Mouse (Mus musculus): ENCODE results near the gene Abhd5. TPM values are rescaled to one million over a fixed set of nuclear protein-coding genes. Genes with fewer than 3 reads are reported as not detected.

The Abhd5 gene
- polyA plus RNA-seq, 1 experiment from 2014 or later: 23.5 TPM

DNA sequence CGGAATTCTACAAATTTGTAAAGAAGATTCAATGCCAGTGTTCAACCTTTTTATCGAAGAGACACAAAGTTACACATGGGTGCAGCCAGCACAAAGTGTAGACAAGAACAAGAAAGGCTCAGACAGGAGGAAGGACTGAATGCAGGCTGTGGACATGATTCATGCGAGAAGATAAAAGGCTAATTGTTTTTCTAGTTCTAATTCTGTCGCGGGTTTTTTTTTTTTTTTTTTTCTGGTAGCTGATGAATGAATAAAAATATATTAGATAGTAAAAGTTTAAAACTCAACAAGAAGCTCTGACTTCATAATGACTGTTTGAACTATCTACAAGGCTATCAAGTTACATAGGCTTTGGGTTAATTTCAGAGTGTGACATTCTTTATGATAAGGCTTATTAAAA, 11.4 kb upstream of the Abhd5 start:
- no peak for ATAC-seq (replicated peaks; ENCODE audit: extremely low read depth, insufficient read depth, low FRiP score)

GRCm38 (mm10) chr9:122343399-122343798, 8.0 kb upstream of the Abhd5 start:
- no peak overlapping the region for H3K4me3 ChIP-seq (ENCODE audit: low read length)
- WGBS: 74% methylated on average over 7 of the region's 7 CpGs
- H3K27me3 ChIP-seq (ENCODE audit: control insufficient read depth, insufficient read depth, low read length): no peaks in the 10 kb centered on the region
- no peaks in the 10 kb centered on the region for H3K36me3 ChIP-seq (ENCODE audit: control insufficient read depth, insufficient read depth)
- H3K9ac ChIP-seq (ENCODE audit: low read length): no peak overlapping the region
- ATAC-seq (replicated peaks; ENCODE audit: extremely low read depth, insufficient read depth, low FRiP score): no peak
- no peaks in the 10 kb centered on the region for H3K4me1 ChIP-seq (ENCODE audit: control insufficient read depth, insufficient read depth, low read length)
- no peak overlapping the region for H3K27ac ChIP-seq (ENCODE audit: low read length)
- no peaks in the 10 kb centered on the region for H3K9me3 ChIP-seq (replicated peaks; ENCODE audit: control insufficient read depth, low read length)
- no peak overlapping the region for H3K4me2 ChIP-seq (ENCODE audit: low read depth, low read length)

More for the DNA sequence above, 11.4 kb upstream of the Abhd5 start:
- no peak overlapping the region for H3K4me2 ChIP-seq (ENCODE audit: low read depth, low read length)
- no peaks in the 10 kb centered on the region for H3K36me3 ChIP-seq (ENCODE audit: control insufficient read depth, insufficient read depth)
- no peak overlapping the region for H3K9ac ChIP-seq (ENCODE audit: low read length)
- H3K4me3 ChIP-seq (ENCODE audit: low read length): no peak overlapping the region
- H3K27me3 ChIP-seq (ENCODE audit: control insufficient read depth, insufficient read depth, low read length): no peaks in the 10 kb centered on the region
- H3K9me3 ChIP-seq (replicated peaks; ENCODE audit: control insufficient read depth, low read length): no peaks in the 10 kb centered on the region
- H3K4me1 ChIP-seq (ENCODE audit: control insufficient read depth, insufficient read depth, low read length): no peaks in the 10 kb centered on the region
- WGBS: 55% methylated on average over 5 of the region's 5 CpGs
- no peak overlapping the region for H3K27ac ChIP-seq (ENCODE audit: low read length)

DNA sequence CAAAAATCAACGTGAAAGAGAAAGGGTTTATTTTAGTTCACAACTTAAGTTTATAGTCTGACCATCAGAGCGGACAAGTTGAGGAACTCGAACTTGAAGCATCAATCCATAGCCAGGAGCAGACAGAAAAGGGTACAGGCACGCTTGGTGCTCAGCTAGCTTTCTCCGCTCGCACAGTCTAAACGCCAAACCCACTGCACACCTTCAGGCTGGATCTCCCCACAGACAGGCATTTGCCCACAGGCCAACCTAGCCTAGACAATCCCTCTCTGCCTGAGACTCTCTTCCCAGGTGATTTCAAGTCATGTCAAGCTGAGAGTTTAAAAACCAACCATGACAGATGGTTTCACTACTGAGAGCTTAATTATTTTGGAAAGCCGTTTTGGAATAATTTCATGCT, 6.8 kb upstream of the Abhd5 start:
- H3K4me1 ChIP-seq (ENCODE audit: control insufficient read depth, insufficient read depth, low read length): no peaks in the 10 kb centered on the region
- H3K4me3 ChIP-seq (ENCODE audit: low read length): no peak overlapping the region
- no peak for ATAC-seq (replicated peaks; ENCODE audit: extremely low read depth, insufficient read depth, low FRiP score)
- no peaks in the 10 kb centered on the region for H3K9me3 ChIP-seq (replicated peaks; ENCODE audit: control insufficient read depth, low read length)
- H3K9ac ChIP-seq (ENCODE audit: low read length): no peak overlapping the region
- no peaks in the 10 kb centered on the region for H3K27me3 ChIP-seq (ENCODE audit: control insufficient read depth, insufficient read depth, low read length)
- H3K4me2 ChIP-seq (ENCODE audit: low read depth, low read length): no peak overlapping the region
- no peak overlapping the region for H3K27ac ChIP-seq (ENCODE audit: low read length)
- 84% methylated on average over 8 of the region's 8 CpGs for WGBS
- no peaks in the 10 kb centered on the region for H3K36me3 ChIP-seq (ENCODE audit: control insufficient read depth, insufficient read depth)

- Histone ChIP-seq H3K27ac (ENCODE audit: low read length) (no peak overlapping the region), H3K27me3 (ENCODE audit: control insufficient read depth, insufficient read depth, low read length) (no peaks in the 10 kb centered on the region), H3K9ac (ENCODE audit: low read length) (no peak overlapping the region), H3K4me1 (ENCODE audit: control insufficient read depth, insufficient read depth, low read length) (no peaks in the 10 kb centered on the region), H3K36me3 (ENCODE audit: control insufficient read depth, insufficient read depth) (no peaks in the 10 kb centered on the region), H3K4me3 (ENCODE audit: low read length) (no peak overlapping the region), H3K4me2 (ENCODE audit: low read depth, low read length) (no peak overlapping the region), H3K9me3 (replicated peaks; ENCODE audit: control insufficient read depth, low read length) (no peaks in the 10 kb centered on the region)
- 76% methylated on average over 3 of the region's 3 CpGs for WGBS
- ATAC-seq (replicated peaks; ENCODE audit: extremely low read depth, insufficient read depth, low FRiP score): no peak
Observed at GRCm38 (mm10) chr9:122345291-122345690, 6.1 kb upstream of the Abhd5 start.

- no peak overlapping the region for H3K4me3 ChIP-seq (ENCODE audit: low read length)
- 79% methylated on average over 5 of the region's 5 CpGs for WGBS
Observed at GRCm38 (mm10) chr9:122346059-122346458, 5.3 kb upstream of the Abhd5 start.

DNA sequence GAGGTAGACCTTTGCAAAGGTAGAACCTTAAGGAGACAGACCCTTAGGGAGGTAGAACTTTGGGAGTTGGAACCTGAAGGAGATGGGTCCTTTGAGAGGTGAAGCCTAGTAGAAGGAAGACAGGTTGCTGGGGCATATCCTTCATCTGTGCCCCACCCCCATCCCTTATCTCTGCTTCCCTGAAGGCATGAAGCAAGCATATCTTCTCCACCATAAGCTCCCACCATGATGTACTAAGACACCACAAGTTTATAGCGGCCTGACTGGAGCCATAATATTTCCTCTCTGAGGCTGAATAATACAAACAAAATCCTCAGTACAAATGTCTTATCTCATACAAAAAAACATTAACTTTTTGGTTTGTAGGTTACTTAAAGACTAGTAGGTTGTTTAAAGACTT, 3.5 kb upstream of the Abhd5 start:
- H3K27me3 ChIP-seq (ENCODE audit: control insufficient read depth, insufficient read depth, low read length): no peaks in the 10 kb centered on the region
- no peak overlapping the region for H3K4me2 ChIP-seq (ENCODE audit: low read depth, low read length)
- no peaks in the 10 kb centered on the region for H3K9me3 ChIP-seq (replicated peaks; ENCODE audit: control insufficient read depth, low read length)
- H3K4me1 ChIP-seq (ENCODE audit: control insufficient read depth, insufficient read depth, low read length): peaks cover 5% of the 10 kb centered on the region; the same call in 1 of the 2 replicates
- no peak overlapping the region for H3K4me3 ChIP-seq (ENCODE audit: low read length)
- no peaks in the 10 kb centered on the region for H3K36me3 ChIP-seq (ENCODE audit: control insufficient read depth, insufficient read depth)
- no peak overlapping the region for H3K9ac ChIP-seq (ENCODE audit: low read length)
- no peak overlapping the region for H3K27ac ChIP-seq (ENCODE audit: low read length)
- WGBS: 86% methylated on average over 1 of the region's 1 CpGs
- no peak for ATAC-seq (replicated peaks; ENCODE audit: extremely low read depth, insufficient read depth, low FRiP score)

More at GRCm38 (mm10) chr9:122346059-122346458, 5.3 kb upstream of the Abhd5 start:
- Histone ChIP-seq H3K4me1 (ENCODE audit: control insufficient read depth, insufficient read depth, low read length) (peaks cover 3% of the 10 kb centered on the region; the same call in 1 of the 2 replicates), H3K36me3 (ENCODE audit: control insufficient read depth, insufficient read depth) (no peaks in the 10 kb centered on the region), H3K27me3 (ENCODE audit: control insufficient read depth, insufficient read depth, low read length) (no peaks in the 10 kb centered on the region), H3K27ac (ENCODE audit: low read length) (no peak overlapping the region), H3K9ac (ENCODE audit: low read length) (no peak overlapping the region), H3K9me3 (replicated peaks; ENCODE audit: control insufficient read depth, low read length) (no peaks in the 10 kb centered on the region), H3K4me2 (ENCODE audit: low read depth, low read length) (no peak overlapping the region)
- no peak for ATAC-seq (replicated peaks; ENCODE audit: extremely low read depth, insufficient read depth, low FRiP score)

DNA sequence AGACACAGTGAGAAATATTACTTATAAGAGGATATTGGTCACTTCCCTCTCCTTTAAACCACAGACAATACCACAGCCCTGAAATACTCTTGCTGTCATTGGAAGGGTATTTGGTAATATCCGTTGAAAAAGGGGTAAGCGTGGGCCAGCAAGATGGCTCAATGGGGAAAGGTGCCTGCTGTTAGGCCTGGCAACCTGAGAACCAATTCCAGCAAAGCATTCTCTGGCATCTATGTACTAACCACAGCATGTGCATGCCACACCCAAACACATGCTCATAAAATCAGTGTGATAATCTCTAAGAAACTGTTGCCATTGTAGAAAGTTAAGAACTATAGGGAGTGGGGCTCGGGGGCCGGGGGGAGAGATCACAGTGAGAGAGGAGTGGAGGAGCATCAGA, 2.1 kb upstream of the Abhd5 start:
- H3K9ac ChIP-seq (ENCODE audit: low read length): no peak overlapping the region
- H3K4me1 ChIP-seq (ENCODE audit: control insufficient read depth, insufficient read depth, low read length): peaks cover 7% of the 10 kb centered on the region; the same call in 1 of the 2 replicates
- no peak overlapping the region for H3K4me2 ChIP-seq (ENCODE audit: low read depth, low read length)
- no peak for ATAC-seq (replicated peaks; ENCODE audit: extremely low read depth, insufficient read depth, low FRiP score)
- WGBS: 83% methylated on average over 4 of the region's 4 CpGs
- no peak overlapping the region for H3K27ac ChIP-seq (ENCODE audit: low read length)
- no peaks in the 10 kb centered on the region for H3K9me3 ChIP-seq (replicated peaks; ENCODE audit: control insufficient read depth, low read length)
- H3K36me3 ChIP-seq (ENCODE audit: control insufficient read depth, insufficient read depth): no peaks in the 10 kb centered on the region
- no peak overlapping the region for H3K4me3 ChIP-seq (ENCODE audit: low read length)
- no peaks in the 10 kb centered on the region for H3K27me3 ChIP-seq (ENCODE audit: control insufficient read depth, insufficient read depth, low read length)

DNA sequence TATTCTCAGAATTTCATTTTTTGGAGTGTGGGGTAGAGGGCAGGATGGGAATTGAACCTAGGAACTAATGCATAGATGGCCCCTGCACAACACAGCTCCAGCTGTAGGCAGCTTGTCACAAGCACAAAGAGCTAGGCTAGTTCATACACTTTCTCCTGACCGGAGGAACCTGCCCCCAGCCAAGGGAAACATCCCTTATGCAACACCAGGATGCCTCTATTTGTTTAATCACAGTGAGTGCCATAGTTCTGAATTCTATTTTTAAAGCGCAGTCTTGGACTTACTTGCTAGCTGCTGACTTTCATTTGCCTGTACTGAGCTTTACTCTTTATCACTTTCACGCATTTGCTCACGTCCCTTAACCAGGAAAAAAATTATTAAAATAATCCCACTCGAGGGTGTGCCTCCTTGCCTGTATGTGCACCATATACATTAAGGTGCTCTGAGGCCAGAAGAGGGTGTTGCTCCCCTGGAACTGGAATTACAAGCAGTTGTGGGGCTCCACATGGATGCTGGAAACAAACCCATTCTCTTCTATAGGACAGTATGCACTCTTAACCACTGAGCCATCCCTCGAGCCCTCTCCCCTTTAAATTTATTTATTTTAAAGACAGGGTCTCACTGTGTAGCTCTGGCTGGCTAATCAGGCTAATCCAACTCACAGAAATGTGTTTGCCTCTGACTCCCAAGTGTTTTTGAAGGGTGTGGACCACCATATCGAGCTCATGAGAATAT, 845 bp upstream of the Abhd5 start:
- Histone ChIP-seq H3K27ac (ENCODE audit: low read length) (peak overlapping the region; percentile 84), H3K9me3 (replicated peaks; ENCODE audit: control insufficient read depth, low read length) (no peaks in the 10 kb centered on the region), H3K4me1 (ENCODE audit: control insufficient read depth, insufficient read depth, low read length) (peaks cover 7% of the 10 kb centered on the region; the same call in 1 of the 2 replicates), H3K27me3 (ENCODE audit: control insufficient read depth, insufficient read depth, low read length) (no peaks in the 10 kb centered on the region), H3K4me3 (ENCODE audit: low read length) (peak overlapping the region; percentile 83), H3K9ac (ENCODE audit: low read length) (peak overlapping the region; percentile 95; the same call in 1 of the 2 replicates), H3K4me2 (ENCODE audit: low read depth, low read length) (peak overlapping the region; percentile 81), H3K36me3 (ENCODE audit: control insufficient read depth, insufficient read depth) (no peaks in the 10 kb centered on the region)
- no peak for ATAC-seq (replicated peaks; ENCODE audit: extremely low read depth, insufficient read depth, low FRiP score)
- WGBS: 59% methylated on average over 7 of the region's 7 CpGs

GRCm38 (mm10) chr9:122352025-122352392, 601 bp downstream of the Abhd5 start:
- WGBS: 1% methylated on average over 30 of the region's 30 CpGs
- H3K4me1 ChIP-seq (ENCODE audit: control insufficient read depth, insufficient read depth, low read length): peaks cover 7% of the 10 kb centered on the region; the same call in 1 of the 2 replicates
- H3K4me3 ChIP-seq (ENCODE audit: low read length): peak overlapping the region; percentile 83
- peak overlapping the region; percentile 81 for H3K4me2 ChIP-seq (ENCODE audit: low read depth, low read length)
- peak overlapping the region; percentile 95 for H3K9ac ChIP-seq (ENCODE audit: low read length)
- no peaks in the 10 kb centered on the region for H3K9me3 ChIP-seq (replicated peaks; ENCODE audit: control insufficient read depth, low read length)
- H3K36me3 ChIP-seq (ENCODE audit: control insufficient read depth, insufficient read depth): no peaks in the 10 kb centered on the region
- peak; percentile 61 for ATAC-seq (replicated peaks; ENCODE audit: extremely low read depth, insufficient read depth, low FRiP score)
- H3K27ac ChIP-seq (ENCODE audit: low read length): peak overlapping the region; percentile 84
- H3K27me3 ChIP-seq (ENCODE audit: control insufficient read depth, insufficient read depth, low read length): no peaks in the 10 kb centered on the region
